Mouse (Mus musculus) kidney, adult 8-10 months (tissue): ENCODE results near the gene Pde6h.

ENCODE experiments used
- DNase-seq, 2 experiments: peaks; one replicate each; pipeline ENCODE4 v3.0.0; 2022

Gene Pde6h

DNA sequence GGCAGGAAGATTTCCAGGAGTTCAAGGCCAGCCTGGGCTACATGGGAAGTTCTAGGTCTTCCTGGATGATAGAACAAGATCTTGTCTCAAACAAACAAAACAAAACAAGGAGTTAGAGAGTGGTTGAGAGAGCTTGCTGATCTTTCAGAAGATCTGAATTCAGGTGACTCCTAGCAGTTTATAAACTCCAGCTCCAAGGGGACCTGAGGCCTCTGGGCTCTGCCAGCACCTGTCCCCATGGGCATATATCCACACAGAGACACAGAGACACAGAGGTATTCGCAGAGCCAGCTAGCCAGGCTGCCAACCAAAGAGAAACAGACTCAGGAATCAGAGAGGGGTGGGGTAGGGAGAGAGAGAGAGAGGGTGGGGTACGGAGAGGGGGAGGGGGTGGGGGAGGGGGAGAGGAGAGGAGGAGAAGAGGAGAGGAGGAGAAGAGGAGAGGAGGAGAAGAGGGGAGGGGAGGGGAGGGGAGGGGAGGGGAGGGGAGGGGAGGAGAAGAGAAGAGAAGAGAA is 10.8 kb upstream of the Pde6h start:
- DNase-seq, result no peak

DNA sequence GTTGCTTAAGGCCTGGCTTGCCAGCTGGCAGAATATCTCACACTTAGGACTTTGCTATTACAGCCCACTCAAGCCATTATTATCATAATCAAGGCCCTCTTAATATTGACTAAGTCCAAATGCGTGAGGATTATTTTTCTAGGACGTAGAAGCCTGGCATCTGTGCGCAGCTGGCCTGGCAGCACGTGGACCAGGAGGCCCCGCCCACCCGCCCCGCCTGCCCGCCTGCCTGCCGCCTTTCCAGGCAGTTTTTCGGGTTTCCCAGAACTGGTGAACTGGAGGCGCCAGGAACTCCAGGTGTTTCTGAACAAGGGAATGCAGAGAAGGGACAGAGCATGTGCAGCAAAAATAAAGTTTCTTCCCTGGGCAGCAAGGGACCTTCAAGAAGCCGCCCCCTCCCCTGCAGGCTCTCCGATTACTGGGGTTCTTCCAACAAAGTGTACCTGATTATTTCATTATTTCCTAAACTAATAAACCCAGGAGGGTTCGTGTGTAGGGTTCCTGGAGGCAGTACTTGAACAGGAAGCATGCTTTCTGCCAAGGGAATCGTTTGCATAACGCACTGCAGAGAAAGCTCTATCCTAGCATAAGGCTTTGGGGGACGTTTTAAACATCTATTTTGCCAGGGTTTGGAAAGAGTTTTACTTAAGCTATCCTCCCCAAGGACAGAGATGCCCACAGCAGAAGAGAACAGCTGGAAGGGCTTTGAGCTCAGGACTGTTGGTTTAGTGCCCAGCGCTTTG is 10.1 kb upstream of the Pde6h start:
- peak in 1 of 2 experiments; percentile 34 for DNase-seq

DNA sequence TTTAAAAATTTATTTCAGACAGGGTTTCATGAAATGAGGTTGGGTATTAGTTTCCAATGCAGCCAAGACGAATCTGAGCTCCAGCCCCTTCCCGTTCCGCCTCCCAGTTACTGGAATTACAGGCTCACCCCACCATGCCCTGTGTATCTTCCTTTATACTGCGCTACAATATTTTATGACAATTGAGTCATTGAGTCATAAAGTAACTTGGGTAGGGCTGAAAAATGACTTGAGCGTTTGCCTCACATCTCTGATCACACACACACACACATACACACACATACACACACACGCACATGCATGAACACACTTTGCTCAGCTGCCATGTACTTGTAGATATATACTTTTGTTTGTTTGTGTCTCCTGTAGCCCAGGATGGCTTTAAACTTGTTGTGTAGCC is 9.4 kb upstream of the Pde6h start:
- no peak for DNase-seq

DNA sequence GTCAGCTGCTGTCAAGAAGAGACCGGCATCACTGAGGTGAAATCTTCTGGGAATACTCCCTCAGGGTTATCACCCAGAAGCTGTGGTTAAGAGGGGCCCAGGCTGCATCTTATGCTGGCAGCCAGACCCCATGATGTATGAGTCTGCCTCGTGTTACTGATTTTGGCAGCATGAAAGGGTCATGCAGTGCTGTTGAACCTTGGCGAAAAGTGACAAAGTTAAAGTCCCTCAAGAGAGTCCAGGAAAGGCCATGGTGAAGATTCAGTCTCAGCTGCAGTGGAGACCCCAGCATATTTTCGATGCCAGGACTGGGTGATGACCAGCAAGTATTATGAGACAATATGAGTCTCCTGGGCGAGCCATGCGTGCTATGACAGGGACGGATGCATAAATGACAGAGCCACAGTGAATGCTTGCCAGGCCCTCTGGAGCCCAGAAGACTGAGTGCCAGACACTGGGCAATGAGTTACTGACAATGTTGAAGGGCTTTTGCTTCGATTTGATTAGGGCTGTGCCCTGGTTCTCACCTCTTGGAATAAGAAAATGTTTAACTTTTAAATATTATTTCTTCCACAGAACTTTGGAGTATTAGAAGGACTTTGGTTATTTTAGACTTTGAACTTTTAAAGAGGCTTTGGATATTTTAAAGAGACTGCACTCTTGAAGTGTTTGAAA is 7.8 kb upstream of the Pde6h start:
- peak in 1 of 2 experiments; percentile 47 for DNase-seq

DNA sequence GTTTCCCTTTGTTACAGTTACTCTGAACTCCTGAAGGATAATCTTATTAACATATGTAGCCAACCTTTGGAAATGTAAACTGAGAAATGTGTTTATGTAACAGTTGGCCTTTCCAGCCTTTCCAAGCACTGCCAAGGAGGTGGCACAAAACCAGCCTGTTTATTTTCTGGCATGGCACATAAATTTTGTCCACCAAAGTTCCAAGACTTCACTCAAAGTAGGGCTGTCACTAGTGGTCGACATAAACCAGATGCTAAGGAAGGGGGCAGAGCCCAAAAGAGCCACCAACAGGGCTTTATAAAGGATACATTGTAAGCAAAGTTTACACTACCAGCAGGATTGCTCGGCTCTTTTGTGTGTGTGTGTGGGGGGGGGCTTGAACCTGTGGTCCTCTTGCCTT is 5.7 kb upstream of the Pde6h start:
- no peak for DNase-seq

DNA sequence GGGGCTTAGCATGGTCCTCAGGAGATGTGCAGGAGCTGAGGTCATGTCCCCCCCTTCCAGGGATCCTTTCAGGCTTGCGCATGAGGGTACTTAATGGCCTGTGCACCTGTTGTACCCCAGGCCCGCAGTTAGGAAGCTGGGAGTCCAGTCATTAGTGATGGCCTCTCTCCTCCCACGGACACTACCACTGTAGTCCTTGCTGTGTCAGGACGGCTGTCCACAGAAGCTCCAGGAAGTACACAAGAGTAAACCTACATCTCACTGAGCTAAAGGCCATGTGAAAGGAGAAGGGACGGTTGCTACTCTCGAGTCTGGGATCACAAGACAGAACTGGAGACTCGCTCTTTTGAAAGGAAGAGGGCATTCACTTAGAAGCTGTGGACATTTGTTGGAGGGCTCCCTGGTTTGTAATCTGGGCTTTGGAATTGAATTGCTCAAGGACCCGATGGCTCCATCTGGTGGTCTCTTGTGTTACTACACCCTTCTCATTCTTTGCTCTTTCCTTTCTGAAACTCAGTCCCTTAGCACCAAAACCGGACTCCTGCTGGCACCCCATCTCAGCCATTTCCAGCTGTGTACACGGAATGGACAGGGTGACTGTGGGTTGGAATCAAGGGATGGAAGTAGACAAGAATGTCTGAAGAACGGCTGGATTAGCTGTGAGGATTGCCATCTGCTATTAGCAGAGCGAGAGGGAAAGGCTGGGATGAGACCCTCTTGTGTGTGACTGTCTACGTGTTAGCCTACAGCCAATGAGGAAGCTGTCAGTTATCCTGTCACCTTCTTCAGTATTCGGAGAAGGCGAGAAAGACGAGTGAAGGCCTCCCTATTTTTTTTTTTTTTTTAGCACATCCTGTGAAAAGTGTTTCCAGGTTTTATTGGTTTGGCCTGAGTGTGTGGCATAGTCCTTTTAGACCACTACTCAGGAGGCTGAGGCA is 3.0 kb upstream of the Pde6h start:
- peak; percentile 62 to 82 for DNase-seq

DNA sequence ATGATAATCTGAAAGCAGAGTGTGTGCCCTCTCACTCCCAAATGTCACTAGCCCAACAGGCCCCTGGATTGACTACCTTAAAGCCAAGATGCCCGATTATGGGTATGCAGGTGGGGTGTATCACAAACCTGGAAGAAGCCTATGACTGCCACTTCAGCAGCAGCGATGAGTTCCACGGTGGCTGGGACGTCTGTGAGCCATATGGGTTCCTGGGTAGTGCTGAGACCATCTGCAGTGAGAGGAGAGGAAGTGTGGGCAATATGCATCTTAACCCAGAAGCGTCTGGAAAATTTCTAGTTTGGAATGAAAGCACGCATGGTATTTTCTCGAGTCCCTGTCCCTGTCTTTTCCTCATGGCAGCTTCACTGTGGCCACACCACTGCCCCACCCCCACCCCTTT is 2.0 kb upstream of the Pde6h start:
- DNase-seq, result no peak

DNA sequence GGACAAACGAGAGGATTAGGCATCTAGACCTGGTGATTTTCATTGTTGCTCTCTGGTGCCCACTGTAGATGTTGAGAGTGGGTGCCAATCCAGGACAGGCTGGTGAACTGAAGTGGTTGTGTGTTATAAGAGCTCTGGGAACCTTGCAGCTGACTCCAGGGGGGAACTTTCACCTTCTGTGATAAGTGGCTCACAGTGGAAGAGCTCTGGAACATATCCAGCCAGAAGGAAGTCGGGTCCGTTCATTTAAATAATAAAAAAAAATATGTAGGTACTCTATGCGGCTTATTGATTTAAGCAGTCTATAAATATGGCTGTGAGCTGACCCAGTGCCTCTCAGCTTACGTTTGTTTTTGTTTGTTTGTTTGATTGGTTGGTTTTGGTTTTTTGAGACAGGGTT is 1.6 kb upstream of the Pde6h start, which contains the start of gene Erp27:
TSS of gene Erp27 (minus strand) at position 101 of the 400 bp plus-strand sequence.
- DNase-seq, result no peak

DNA sequence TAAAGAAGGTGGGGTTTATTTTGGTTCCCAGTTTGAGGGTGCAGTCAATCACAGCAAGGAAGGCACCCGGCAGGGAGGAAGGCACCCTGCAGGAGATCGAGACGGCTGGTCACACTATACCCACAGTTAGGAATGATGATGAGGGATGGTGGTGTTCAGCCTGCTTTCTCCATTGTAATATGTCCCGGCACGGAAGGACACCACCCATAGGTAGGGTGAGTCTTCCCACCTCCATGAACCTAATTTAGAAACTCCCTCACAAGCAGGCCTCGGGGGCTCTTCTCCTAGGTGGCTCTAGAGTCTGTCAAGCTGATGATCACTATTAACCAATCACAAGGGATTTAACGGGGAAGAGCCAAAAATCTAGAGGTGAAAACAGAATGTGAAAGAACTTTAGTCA is 761 bp upstream of the Pde6h start:
- no peak for DNase-seq

DNA sequence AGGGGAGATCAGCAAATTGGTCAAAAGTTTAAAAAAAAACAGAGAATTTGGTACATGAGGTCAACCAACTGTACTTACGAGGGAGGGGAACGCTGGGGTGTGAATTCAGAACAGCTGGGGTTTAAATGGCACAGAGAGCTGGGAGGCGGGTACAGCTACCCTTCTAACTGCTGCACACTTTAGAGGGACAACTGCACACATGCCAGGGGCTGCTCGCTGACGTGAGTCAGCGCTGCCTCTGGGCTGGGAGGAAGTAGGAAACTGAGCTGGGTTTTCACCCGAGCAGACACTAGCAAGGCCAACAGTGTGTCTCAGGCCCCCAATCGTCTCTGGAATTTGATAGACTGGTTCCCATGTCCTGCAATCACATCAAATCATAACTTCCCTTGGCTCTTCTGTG is 1.4 kb downstream of the Pde6h start:
- DNase-seq, result no peak

DNA sequence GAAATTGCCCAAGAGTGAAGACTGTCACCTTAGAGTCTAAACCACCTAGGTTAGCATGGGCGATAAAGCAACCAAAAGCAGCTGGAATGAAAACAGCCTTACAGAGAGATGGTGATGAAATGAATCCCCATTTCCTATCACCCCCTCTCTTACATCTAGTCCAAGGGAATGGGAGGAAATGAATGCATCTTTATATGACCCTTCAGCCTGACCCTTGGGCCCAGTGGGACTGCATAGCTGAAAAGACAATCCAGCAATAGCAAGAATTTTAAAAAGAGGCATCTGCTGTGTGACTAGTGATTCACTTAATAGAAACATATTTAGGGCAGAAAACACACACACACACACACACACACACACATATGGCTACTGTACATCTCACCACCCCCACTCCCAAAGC is 4.0 kb downstream of the Pde6h start:
- no peak for DNase-seq

DNA sequence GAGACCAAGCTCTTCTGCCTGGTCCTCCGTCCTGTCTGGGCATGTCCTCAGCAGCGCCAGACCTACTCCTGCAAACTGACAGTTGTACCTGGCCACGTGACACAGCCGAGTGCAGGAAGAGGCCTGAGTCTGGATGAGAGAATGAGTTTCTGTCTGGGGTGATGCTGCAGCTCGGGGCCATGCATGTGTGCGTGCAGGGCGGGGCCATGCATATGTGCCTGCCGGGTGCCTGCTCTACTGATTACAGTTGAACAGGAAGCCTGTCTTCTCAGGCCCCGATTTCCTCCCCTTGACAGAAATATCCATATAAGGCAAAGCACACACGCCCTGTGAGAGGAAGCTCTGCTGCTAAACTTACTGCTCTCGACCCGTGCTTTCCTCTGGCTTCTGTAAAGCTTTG is 7.0 kb downstream of the Pde6h start:
- DNase-seq, result peak in 1 of 2 experiments; percentile 48

DNA sequence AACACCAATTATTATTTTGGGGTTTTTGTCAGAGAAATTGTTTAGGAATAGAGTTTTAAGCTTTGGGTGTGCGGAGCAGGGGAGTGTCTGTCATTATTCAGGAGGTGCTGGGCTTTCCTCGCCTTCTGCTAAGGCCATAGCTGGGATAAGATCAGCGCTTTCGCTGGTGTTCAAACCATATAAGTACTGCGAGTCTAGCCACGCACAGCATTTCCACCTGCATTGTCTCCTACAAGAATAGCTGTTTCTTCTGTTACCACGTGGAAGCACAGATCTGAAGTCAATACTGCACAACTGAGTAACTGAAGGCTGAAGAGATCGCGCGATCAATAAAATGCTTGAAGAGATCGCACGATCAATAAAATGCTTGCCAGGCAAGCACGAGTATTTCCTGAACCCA is 7.6 kb downstream of the Pde6h start:
- DNase-seq, result no peak

DNA sequence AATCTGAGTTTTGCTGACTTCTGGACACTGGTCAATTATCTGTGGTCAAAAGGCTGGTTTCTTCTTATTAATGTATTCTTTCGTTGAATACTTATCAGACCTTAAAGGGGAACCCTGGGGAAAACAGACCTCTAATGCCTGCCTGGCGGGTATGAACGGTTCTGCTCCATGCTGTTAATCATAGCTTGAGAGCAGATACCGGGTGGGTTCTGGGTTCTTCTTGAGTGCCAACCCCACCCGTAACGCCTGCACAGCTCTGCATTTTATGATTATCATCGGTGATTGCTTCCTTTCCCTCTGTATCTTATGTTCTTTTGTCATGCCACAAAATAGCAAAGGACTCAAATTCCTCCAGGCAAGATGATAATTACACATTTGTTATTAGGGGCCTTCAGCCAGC is 10.4 kb downstream of the Pde6h start:
- DNase-seq, result no peak

DNA sequence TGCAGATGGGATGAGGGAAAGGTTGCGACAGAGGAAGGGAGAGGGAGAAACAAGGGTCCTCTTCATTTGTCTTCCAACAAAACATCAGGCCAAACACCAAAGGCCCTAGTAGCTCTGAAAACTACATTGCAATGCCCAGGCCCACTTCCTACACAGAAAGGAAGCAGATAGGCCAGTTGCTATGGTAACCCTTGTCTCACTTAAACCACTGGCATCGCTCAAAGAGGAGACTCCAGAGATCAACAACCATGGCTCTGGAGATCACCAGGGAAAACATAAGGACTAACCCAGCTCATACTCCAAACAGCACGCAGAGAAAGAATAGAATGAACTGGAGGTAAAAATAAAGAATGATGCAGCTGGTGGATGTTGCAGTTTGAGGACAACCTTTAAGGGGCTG is 11.6 kb downstream of the Pde6h start:
- DNase-seq, result no peak

DNA sequence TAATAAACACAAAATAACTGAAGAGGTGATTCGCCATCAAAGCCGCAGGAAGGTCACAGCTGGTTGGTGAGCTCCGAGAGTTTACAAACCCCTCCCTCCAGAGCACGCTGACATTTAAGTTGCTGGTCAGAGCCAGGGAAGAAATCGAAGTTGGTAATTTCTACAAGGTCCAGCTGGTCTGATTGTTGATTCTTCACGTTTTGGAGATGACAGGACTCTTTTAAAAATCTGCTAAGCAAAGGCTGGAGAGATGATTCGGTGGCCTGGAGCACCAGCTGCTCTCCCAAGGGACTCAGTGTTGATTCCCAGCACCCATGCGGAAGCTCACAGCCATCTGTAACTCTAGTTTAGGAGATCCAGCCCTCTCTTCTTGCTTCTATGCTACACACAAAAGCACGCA is 12.7 kb downstream of the Pde6h start:
- DNase-seq, result no peak

DNA sequence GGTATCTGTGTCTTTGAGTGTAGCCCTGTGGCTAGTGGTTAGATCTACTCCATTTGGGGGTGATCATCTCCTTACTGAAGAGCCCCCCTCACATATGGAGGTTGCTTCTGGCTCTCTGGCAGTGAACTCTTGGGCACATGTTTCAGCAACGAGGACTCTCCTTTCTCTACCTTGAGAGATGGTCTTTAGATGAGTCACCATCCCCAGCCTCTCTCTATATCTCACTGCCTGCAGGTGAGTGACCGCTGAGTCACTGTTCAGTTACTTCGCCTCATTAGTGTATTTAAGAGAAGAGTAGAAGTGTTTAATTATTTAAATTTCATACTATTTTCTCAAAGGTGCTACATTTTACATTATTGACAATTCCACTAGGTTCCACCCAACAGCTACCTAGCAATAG is 13.5 kb downstream of the Pde6h start:
- no peak for DNase-seq

DNA sequence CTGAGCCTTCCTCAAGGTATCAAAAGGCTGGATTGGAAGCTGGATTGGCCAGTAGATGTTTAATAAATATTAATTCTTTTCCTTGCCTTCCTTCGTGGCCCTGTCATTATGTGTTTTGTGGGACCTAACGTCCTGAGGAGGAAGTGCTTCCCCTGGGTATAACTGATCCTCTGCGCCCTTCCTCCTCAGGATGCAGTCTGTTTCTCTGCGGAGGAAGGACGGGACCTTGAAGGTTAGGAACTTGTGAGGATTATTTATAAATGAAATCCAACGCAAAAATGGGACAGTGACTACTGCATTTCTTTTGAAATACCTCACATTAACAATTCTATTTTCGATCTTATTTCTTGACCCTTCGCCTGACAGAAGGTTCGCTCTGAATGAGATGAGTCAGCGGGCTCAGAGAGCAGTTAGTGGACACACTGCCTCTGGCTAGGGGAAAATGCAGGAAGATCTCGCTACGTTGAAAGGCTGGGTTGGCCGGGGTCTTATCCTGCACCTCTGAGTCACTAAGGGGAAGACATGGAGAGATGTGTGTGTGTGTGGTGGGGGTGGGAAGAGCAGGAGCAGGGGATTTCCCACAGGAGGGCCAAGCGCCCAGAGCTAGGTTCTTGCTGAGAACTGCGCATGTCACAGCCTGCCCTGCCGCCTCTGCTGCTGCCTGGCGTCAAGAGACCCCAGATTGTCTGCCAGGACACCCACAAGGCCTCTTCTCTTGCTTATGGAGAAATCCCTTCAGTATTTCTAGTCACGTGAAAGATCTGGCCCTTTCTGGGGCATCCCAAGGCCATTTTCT is 14.9 kb downstream of the Pde6h start:
- no peak for DNase-seq

DNA sequence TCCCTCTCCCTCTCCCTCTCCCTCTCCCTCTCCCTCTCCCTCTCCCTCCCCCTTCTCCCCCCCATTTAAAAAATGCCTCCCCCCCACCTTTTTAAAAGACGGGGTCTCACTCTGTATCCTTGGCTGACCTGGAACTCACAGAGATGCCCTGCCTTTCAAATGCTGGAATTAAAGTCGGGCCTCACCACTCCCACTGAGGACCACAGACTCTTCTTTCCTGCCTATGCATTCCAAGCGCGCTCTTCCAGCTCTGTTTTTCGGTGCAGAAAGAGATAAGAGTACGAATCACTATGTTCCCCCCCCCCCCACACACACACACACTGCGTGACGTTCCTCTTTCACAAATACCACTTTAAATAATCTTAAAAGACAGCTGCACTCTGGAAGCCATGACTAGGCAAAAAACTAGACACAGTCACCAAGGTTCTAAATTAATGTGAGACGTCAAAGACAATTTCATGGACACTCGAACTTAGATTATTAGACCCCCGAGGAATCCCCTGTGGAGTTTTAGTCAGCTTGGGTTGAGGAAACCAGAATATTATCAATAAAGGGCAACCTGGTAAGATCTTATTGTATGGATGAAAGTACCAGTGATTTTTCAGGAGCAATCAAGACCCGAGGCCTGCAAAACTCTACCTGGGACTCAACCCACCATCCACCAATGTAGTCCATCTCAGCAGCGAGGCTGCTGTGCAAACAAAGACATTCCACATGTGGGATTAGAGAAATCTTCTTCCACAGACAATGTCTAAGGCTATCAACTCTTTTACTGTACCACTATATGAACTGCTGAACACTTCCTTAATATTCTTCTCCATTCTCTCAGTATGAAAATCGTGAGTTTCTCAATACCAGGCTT is 15.9 kb downstream of the Pde6h start:
- DNase-seq, result no peak

DNA sequence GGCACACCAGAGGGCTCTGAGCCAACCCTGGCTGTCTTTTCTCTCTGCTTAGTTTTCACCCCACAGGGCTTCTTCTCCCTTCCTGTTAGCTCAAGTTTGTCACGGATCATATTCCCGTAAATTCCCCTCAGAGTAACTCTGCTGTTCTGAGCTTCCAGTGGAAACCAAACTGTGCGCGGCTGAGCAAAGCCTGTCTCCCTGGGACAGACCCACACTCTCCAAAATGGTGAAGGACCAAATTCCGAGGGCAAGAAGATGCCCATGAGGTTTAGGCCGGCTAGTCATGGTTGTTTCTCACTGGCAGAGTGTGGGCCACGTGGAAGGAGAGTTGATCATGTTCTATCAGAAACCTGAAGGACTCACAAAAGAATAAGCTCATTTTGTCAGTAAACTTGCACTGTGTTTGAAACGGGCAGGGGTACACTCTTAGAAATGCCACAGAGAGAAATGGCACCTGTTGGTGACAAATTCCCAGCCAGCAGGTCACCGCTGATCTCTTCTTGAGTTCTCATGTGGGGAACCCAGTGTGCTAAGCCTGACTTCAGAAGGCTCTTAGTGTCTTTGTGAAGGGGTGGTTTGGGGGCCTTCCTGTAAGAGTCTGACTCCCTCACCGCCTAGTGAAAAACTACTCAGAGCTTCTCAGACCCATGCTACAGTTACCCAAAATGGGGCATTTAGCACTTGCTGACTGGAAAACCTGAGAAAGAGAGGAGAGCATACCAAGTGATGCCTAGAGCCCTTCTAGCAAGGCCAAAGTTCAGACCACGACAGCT is 16.7 kb downstream of the Pde6h start:
- no peak for DNase-seq
